Mouse (Mus musculus) heart, postnatal 0 days (tissue): ENCODE measurements around the gene Gmeb2. TPM values are rescaled to one million over a fixed set of nuclear protein-coding genes. Genes with fewer than 3 reads are reported as not detected.

Experiments used
- ATAC-seq: fragments of 200-750 bp; cut with Nextera tagmentation; 2 replicates; pipeline ENCODE4 v1.8.0; 2017; ENCODE audit warnings: low read depth, moderate number of reproducible peaks, moderate library complexity; ENCODE audit not compliant: insufficient read depth
- DNase-seq: peaks from one replicate; pipeline ENCODE4 v3.0.0-alpha.2; 2016; ENCODE audit warnings: low spot score
- H3K27ac ChIP-seq: fragments of 300-500 bp; sonication (generic); 2 replicates; pipeline ENCODE4 v1.5.1; 2014; ENCODE audit warnings: low read depth, mild to moderate bottlenecking
- H3K27me3 ChIP-seq: fragments of 300-500 bp; sonication (generic); 2 replicates; pipeline ENCODE4 v1.6.1; 2014; ENCODE audit warnings: low read length, mixed read lengths; ENCODE audit not compliant: control insufficient read depth, insufficient read depth
- H3K36me3 ChIP-seq: fragments of 300-500 bp; sonication (generic); replicated peaks from 2 replicates; pipeline ENCODE4 v1.6.1; 2014; ENCODE audit warnings: low read length, mixed read lengths; ENCODE audit not compliant: control insufficient read depth, insufficient read depth
- H3K4me1 ChIP-seq: fragments of 300-500 bp; sonication (generic); 2 replicates; pipeline ENCODE4 v1.6.1; 2014; ENCODE audit warnings: antibody characterized with exemption; ENCODE audit not compliant: control insufficient read depth, insufficient read depth
- H3K4me2 ChIP-seq: fragments of 300-500 bp; sonication (generic); 2 replicates; pipeline ENCODE4 v1.6.1; 2014; ENCODE audit warnings: low read depth, mild to moderate bottlenecking, low read length, moderate library complexity
- H3K4me3 ChIP-seq: fragments of 300-500 bp; sonication (generic); 2 replicates; pipeline ENCODE4 v1.5.1; 2014; ENCODE audit warnings: low read depth, low read length
- H3K9ac ChIP-seq: fragments of 300-500 bp; sonication (generic); replicated peaks from 2 replicates; pipeline ENCODE4 v1.6.1; 2014; ENCODE audit warnings: low read depth, low read length, mixed read lengths
- H3K9me3 ChIP-seq: fragments of 300-500 bp; sonication (generic); replicated peaks from 2 replicates; pipeline ENCODE4 v1.6.1; 2016; ENCODE audit warnings: low read length; ENCODE audit not compliant: control insufficient read depth
- CTCF ChIP-seq: IDR thresholded peaks from 2 replicates; pipeline ENCODE4 v1.5.1; 2016; ENCODE audit warnings: antibody characterized with exemption, control low read depth, low read depth
- EP300 ChIP-seq: IDR thresholded peaks from 2 replicates; pipeline ENCODE4 v1.6.1; 2016; ENCODE audit warnings: antibody characterized with exemption, low read depth
- WGBS: fragments of 180-500 bp; shearing (Covaris S2); extraction: QIAGEN DNeasy Blood & Tissue Kit; methylation state at CpG from one replicate; pipeline ENCODE4 v1.1.7; 2014; 5-methylcytosine and 5-hydroxymethylcytosine counted together
- polyA plus RNA-seq: library from polyadenylated mRNA; unstranded; fragments of >200 nt; fragmentation: Nextera tagmentation; extraction: Ambion mirVana; gene quantifications from 2 replicates; pipeline ENCODE4 v1.2.1, GENCODE M21; 2015
- total RNA-seq: library from RNA; depleted of rRNA; stranded (reverse); fragments of >200 nt; gene quantifications from 2 replicates; pipeline ENCODE4 v1.2.3, GENCODE M21; 2014; ENCODE audit warnings: low replicate concordance

The Gmeb2 gene
- total and polyA plus RNA-seq, 2 experiments from 2014 or later, result 4.6 to 13.5 TPM

- WGBS, result 2% methylated on average over 17 of the region's 17 CpGs
- H3K36me3 ChIP-seq, result no peaks in the 10 kb centered on the region
- no peak within 1 kb of the TSS for H3K9ac ChIP-seq
- peak within 1 kb of the TSS; percentile 37 for H3K4me3 ChIP-seq
- peak within 1 kb of the TSS; percentile 57 for H3K4me2 ChIP-seq
- H3K27ac ChIP-seq, result no peak within 1 kb of the TSS
- no peaks in the 10 kb centered on the region for H3K9me3 ChIP-seq
- no peak for ATAC-seq
- no peak for DNase-seq
- peaks cover 44% of the 10 kb centered on the region for H3K27me3 ChIP-seq
- TF ChIP-seq CTCF, result no peak
- no peak for TF ChIP-seq EP300
- no peaks in the 10 kb centered on the region for H3K4me1 ChIP-seq
These were observed 74.8 kb downstream of the Gmeb2 start, which contains the start of gene Srms for GRCm38 (mm10) chr2:181213021-181213445. Gene Srms (minus strand): TSS chr2:181213185.

- Histone ChIP-seq H3K36me3 (no peaks in the 10 kb centered on the region), H3K4me2 (peak overlapping the region; percentile 57), H3K27me3 (peaks cover 44% of the 10 kb centered on the region), H3K9me3 (no peaks in the 10 kb centered on the region), H3K4me3 (peak overlapping the region; percentile 37), H3K4me1 (no peaks in the 10 kb centered on the region), H3K9ac (no peak overlapping the region), H3K27ac (no peak overlapping the region)
- ATAC-seq (no peak), DNase-seq (no peak)
- TF ChIP-seq EP300, result no peak
- TF ChIP-seq CTCF, result no peak
- 4% methylated on average over 34 of the region's 34 CpGs for WGBS
These were observed 75.3 kb downstream of the Gmeb2 start for GRCm38 (mm10) chr2:181212389-181213020.

- H3K36me3 ChIP-seq, result no peaks in the 10 kb centered on the region
- H3K9me3 ChIP-seq, result no peaks in the 10 kb centered on the region
- no peak overlapping the region for H3K27ac ChIP-seq
- H3K4me3 ChIP-seq, result no peak overlapping the region
- no peak overlapping the region for H3K9ac ChIP-seq
- WGBS, result 57% methylated on average over 9 of the region's 9 CpGs
- DNase-seq (no peak), ATAC-seq (no peak)
- H3K27me3 ChIP-seq, result peaks cover 18% of the 10 kb centered on the region; the same call in 1 of the 2 replicates
- H3K4me2 ChIP-seq, result no peak overlapping the region
- no peak for TF ChIP-seq CTCF
- TF ChIP-seq EP300, result no peak
- H3K4me1 ChIP-seq, result no peaks in the 10 kb centered on the region
These were observed 81.7 kb downstream of the Gmeb2 start for GRCm38 (mm10) chr2:181206118-181206517.

- Histone ChIP-seq H3K9ac (no peak overlapping the region), H3K4me3 (no peak overlapping the region), H3K36me3 (no peaks in the 10 kb centered on the region), H3K27ac (no peak overlapping the region), H3K27me3 (peaks cover 13% of the 10 kb centered on the region; the same call in 1 of the 2 replicates), H3K9me3 (no peaks in the 10 kb centered on the region), H3K4me2 (no peak overlapping the region), H3K4me1 (no peaks in the 10 kb centered on the region)
- ATAC-seq (no peak), DNase-seq (no peak)
- TF ChIP-seq EP300 (no peak), CTCF (no peak)
- 66% methylated on average over 5 of the region's 5 CpGs for WGBS
These were observed 82.2 kb downstream of the Gmeb2 start for GRCm38 (mm10) chr2:181205678-181206077.

- TF ChIP-seq EP300 (no peak), CTCF (no peak)
- 73% methylated on average over 6 of the region's 6 CpGs for WGBS
- no peak overlapping the region for H3K27ac ChIP-seq
These were observed 84.9 kb downstream of the Gmeb2 start for GRCm38 (mm10) chr2:181202886-181203285.

GRCm38 (mm10) chr2:181202422-181202821 is 85.4 kb downstream of the Gmeb2 start, which contains the start of gene Ptk6:
Gene Ptk6 (minus strand): TSS chr2:181202789.
- Histone ChIP-seq H3K27ac (no peak within 1 kb of the TSS), H3K4me3 (no peak within 1 kb of the TSS), H3K9ac (no peak within 1 kb of the TSS), H3K4me1 (no peaks in the 10 kb centered on the region), H3K36me3 (no peaks in the 10 kb centered on the region), H3K27me3 (0 out of 2 replicates have a peak, but pooled peaks cover 8% of the 10 kb centered on the region), H3K9me3 (no peaks in the 10 kb centered on the region), H3K4me2 (no peak within 1 kb of the TSS)
- no peak for DNase-seq
- no peak for TF ChIP-seq EP300
- TF ChIP-seq CTCF, result no peak
- ATAC-seq, result no peak
- 71% methylated on average over 3 of the region's 3 CpGs for WGBS

More at GRCm38 (mm10) chr2:181202886-181203285, 84.9 kb downstream of the Gmeb2 start:
- Histone ChIP-seq H3K36me3 (no peaks in the 10 kb centered on the region), H3K27me3 (0 out of 2 replicates have a peak, but pooled peaks cover 8% of the 10 kb centered on the region), H3K4me3 (no peak overlapping the region), H3K4me1 (no peaks in the 10 kb centered on the region), H3K9ac (no peak overlapping the region), H3K4me2 (no peak overlapping the region), H3K9me3 (no peaks in the 10 kb centered on the region)
- ATAC-seq (no peak), DNase-seq (no peak)
